Mouse (Mus musculus) gastrocnemius, postnatal 14 days (tissue): Measurements from ENCODE around the gene Trim2. TPM values are rescaled to one million over a fixed set of nuclear protein-coding genes. Genes with fewer than 3 reads are reported as not detected.

Source experiments
- DNase-seq: peaks from one replicate; pipeline ENCODE4 v3.0.0; 2021; ENCODE audit warnings: mixed read lengths
- intact Hi-C: fragments of 180-260 bp; cut with DNase I; formaldehyde crosslinking; loops from one replicate; pipeline ENCODE4 v1.15.1; 2025; ENCODE audit warnings: low total_unique reads
- total RNA-seq, 2 experiments: library from RNA; stranded (reverse); gene quantifications; 2 replicates each; pipeline ENCODE4 v1.2.3; 2021

Gene Trim2
- total RNA-seq, 2 experiments from 2014 or later, result 4.9 to 5.4 TPM

DNA sequence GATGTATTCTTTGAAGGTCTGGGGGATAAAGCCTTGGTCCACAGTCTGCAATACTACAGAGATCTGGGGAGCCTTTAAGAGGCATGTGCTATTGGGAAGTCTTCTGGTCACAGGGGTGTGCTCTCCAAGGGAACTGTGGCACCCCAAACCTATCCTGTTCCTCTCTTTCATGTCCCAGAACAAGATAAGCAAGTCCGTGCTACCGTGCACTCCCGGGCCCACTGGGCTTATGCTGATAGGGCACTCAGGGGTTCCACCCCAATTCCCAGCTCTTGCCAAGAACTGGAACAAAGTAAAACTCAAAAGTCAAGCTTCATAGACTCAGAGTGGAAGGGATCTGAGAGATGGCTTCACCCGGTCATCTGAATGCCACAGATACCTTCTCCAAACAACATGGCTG, 72.1 kb downstream of the Trim2 start:
- intact Hi-C loops, result no loop called here
- no peak for DNase-seq

DNA sequence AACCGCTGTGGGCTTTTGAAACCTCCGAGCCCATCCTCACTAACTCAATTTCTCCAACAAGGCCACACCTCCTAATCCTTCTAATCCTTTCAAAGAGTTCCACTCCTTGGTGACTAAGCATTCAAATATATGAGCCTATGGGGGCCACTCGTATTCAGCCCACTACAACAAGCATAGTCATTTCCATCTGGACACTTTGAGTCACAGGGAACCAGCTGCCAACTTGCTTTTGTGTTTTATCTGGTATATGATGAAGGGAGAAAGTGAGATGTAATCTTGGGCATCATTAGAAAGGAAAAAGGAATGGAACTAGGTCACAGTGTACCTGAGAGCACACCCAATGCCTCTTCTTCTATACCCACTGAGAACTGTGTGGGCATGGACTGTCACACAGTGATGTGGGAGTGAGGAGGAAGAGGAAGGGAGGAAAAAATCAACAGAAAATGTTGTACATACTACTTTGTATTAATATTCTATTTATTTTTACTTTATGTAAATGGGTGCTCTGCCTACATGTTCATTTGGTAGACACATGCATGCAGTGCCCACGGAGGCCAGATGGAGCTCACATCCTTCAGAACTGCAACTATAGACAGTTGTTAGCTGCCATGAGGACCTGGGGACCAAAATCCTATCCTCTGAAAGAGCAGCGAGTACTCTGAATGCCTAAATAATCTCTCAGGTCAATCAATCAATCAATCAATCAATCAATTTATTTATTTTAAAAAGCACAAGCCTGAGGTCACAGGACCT, 72.8 kb downstream of the Trim2 start:
- DNase-seq, result no peak
- intact Hi-C loops, result no loop called here

DNA sequence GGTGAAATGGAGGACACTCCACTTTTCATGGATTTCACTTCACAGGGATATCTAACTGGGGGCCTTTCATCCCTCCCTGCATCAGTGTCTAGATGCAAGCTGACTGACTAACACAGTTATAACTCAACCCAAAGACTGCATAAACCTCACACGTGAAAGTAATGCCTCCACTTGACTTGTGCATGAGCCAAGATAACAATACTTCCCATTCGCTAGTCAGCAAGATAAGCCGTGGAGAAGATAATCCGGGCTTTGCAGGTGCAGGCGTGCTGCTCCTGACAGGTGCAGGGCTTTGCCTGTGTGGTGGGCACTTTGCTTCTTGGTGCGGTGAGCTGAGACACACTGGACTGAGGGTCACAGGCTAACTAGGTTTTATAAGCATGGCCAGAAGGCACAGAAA, 74.4 kb downstream of the Trim2 start:
- intact Hi-C loops, result no loop called here
- DNase-seq, result no peak

DNA sequence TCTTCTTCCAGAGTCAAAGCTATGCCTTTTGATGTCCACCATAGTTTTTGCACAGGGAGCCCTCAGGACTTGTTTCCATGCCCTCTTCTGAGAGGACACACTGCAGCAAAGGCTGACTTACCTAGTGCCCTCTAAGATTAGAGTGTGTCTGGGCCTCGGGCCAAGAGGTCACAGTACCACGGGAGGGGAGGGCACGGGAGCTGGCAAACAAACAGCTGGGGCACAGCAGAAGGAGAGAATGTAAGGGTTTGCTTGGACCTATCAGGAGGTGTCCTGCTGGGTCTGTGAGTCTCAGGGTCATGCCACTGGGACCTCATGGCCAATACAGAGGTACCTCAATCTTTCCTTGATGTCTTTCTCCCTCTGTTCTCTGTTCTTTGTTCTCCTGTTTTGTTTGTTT, 75.7 kb downstream of the Trim2 start:
- DNase-seq, result no peak
- intact Hi-C loops, result no loop called here

DNA sequence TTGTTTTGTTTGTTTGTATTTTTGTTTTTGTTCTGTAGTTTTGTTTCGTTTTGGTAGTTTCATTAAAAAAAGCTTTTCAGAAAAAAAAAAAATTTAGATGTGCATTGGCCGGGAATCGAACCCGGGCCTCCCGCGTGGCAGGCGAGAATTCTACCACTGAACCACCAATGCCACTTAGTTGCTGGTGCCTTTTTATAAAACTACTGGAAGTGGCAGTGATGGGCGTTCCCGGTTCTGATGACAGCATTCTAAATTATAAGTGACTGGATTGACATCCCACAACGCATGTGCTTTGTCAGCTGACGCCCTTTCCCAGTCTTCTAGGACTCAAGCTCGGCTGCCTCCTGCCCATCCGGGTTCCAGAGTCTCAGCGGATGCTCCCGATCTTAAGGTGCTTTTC, 77.8 kb downstream of the Trim2 start:
- intact Hi-C loops, result no loop called here
- DNase-seq, result peak; percentile 44

DNA sequence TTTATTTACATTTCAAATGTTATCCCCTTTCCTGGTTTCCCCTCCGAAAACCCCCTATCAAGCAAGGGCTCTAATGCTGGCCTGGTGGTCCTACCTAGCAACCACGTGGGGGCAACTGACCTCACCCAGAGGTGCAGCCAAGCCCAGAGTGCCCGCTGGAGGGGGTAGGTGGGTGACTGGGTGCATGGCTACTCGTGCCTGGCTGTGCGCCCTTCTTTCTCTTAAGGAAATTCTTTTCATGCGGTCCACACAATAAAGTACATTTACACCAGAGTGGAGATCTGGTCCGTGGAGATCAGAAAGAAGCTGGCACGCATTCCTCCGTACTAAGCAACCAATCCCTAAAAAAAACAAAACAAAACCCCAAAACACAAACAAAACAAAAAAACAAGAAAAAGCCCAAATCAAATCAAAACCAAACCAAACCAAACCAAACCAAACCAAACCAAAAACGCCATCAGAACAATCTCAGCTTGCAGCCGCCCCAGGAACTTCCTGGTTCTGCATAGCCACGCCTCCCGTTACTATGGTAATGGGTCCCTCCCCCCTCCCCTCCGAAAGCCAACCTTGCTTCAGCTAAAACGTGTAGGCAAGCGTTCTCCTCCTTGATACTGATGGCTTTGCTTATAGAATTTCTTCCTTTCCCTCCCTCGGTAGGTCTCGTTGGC, 78.3 kb downstream of the Trim2 start:
- peak; percentile 59 for DNase-seq
- intact Hi-C loops, result no loop called here

DNA sequence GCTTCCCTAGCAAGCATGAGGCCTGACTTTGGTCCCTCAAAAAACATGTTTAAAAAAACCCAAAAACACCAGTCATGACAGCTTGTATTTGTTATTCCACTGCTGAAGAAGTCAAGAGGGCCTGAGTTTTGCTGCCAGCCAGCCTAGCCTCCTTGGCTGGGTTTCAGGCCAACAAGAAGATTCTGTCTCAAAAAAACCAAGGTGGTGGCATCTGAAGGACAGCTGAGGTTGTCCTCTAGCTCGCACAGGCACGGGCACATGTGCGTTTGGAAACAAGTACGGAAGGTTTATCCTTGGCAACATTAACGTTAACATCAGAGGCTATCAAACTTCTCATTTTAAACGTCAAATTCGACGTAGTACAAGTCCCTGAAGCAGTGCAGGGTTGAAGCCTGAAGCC, 79.0 kb downstream of the Trim2 start:
- intact Hi-C loops, result no loop called here
- DNase-seq, result no peak

DNA sequence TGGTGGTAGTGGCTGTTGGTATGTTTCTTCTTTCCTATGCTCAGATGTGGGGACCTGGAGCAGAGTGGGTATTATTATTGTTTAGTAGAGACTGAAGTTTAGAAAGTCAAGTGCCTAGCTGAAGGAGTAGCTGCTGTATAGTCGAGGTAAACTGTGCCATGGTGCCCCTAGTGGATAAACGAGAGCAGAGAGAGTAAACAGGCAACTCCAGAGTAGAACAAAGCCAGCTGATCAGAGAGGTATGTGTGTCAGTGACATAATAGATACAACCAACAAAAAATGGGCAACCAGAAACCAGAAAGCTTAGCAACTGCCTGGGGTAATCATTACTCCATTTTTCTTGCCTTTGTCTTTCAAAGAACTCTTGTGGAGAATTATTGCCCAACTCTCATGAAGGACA, 81.7 kb downstream of the Trim2 start:
- DNase-seq, result no peak
- intact Hi-C loops, result no loop called here

DNA sequence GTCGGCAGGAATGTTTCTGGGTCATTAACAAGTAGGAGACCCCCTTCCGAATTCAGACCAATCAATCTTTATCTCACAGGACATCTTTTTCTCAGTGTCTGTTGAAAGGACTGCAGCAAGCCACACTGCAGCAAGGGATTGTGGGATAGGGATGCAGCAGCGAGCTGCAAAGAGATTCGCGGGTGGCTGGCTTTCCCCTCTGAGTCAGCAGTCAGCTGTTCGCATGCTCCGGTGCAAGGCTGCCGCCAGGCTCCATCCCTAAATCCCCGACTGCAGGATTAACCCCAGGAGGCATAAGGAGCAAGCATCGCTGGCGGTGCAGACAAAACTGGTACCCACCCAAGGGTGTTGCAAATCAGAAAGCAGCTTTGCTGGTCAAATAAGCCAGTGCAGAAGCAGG, 85.9 kb downstream of the Trim2 start:
- intact Hi-C loops, result no loop called here
- peak; percentile 67 for DNase-seq

DNA sequence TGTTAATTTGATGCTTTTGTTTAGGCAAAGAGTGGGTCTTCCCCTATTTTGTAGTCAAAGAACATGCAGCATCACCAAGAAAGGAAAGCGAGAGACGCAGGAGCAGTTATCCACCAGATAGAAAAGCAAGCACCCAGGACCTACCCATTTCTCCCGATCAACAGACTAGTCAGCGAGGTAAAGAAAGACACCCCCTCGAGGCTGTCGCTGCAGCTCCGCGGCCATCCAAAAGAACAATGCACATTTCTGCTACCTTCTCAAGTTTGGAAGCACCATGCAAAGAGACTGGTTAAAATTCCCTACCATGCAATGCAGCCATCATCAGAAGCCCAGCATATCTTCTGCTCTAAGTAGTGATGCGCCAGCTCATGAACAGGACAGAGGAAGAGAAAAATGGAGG, 86.4 kb downstream of the Trim2 start:
- no peak for DNase-seq
- intact Hi-C loops, result no loop called here

DNA sequence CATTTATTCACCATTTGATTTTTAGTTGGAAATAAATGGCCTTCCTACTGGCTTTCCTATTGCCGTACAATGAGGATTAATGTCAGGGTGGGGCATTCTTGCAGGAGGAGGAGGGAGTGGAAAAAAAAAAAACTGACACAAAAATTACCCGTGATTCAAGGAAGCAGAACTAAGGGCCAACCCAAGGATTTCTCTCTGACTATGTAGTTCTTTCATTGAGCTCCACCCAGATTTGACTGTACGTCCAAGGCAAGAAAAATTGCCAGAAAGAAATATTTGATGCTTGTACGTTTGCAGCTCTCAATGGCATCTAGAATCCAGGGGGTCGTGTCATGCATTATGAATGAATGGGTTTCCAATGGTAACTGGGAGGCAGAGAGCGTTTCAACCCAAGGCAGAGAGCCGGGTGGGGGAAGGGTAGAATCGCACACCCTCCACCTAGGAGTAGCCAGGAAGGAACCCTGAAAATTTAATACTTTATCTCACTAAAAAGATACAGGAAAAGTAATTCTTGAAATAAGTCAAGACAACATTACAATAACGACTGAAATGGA, 86.9 kb downstream of the Trim2 start:
- intact Hi-C loops, result no loop called here
- DNase-seq, result no peak

DNA sequence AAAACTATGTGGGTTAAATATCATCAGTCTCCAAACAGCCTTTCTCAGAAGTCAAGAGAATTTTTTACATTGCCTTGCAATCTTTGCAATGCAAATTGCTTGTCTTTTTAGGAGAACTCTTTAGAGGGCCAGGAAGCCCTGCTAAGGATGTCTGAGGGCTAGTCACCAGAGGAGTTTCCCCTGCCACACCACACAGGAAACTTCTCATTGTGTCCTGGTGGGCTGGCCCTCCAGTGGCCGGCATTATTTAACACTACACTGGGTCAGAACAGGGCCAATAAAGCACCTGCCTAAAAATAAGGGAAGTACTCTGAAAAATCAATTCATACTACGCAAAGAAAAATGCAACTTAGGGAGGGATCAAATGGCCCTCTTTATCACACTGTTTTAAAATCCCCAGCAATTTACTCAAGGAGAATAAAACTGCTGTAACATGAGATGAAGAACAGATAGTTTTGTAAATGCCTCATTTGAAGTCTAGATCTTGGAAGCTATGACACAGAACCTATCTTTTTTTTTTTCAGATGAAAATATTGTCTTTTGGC, 87.4 kb downstream of the Trim2 start:
- intact Hi-C loops, result no loop called here
- DNase-seq, result no peak

DNA sequence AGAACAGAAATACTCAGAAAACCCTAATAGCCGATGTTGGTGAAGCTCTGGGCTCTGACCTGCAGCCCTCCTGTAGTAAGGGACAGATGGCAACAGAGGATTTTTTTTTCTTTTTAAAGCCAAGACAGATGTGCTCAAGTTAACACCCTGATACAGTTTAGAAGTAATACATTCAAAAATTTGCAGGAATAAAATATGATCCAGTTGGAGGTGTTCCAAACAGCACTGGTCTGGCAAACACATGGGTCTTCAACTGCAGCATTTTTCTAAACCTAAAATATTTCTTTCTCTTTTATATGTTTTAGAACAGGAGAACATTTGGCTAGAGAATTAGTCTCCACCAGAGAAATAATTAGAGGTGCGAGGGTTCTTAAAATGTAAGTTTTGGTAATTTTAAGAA, 88.2 kb downstream of the Trim2 start:
- DNase-seq, result no peak
- intact Hi-C loops, result no loop called here

DNA sequence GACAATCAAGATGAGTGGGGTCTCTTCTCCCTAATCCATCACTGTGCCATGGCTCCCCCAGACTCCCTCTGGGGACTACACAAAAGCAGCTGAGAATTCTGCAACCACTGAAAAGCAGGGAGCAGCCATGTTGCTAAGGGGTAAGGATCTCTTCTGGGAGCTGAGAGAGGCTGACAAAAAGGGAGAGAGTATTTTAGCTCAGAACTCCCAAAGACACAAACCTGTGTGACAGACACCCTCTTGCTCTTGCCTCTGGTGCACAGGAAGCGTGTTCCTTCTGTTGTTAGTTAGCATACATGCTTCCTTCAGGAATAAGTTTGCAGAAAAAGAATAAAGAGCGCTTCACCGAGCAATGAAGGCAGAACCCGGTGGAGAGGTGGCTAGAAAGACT, 88.7 kb downstream of the Trim2 start:
- intact Hi-C loops, result no loop called here
- DNase-seq, result no peak

DNA sequence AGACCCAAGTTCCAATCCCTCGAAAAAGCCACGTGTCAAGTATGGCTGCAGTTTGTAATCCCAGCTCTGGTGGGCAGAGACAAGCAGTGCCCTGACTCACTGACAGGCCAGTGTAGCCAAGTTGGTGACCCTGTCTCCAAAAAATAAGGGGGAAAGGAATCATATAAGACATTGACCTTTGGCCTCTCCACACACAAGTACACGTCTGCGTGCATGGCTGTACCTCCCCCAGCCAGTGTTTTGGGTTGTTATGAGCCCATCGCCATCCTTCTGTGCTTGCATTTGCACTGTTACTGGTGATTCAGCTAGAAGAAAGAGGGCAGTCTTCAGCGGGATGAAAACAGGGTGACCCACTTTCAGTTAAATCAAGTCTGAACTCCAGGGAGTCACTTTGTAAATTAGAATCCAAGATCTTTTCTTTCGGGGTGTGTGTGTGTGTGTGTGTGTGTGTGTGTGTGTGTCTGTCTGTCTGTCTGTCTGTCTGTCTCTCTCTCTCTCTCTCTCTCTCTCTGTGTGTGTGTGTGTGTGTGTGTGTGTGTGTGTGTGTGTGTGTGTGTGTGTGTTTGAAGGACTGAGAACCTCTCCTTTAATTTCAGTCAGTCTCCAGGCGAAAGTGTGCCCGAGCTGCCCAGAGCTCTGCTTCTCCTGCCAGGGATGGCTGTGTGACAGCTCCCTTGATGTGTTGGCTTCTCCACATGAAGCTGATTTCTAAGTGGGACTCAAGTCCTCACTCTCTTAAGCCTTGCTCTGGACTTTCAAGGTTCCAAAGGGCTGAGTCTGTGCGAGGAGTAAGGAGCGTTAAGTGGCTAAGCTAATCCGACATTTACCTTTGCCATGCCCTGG, 89.3 kb downstream of the Trim2 start:
- DNase-seq, result no peak
- intact Hi-C loops, result no loop called here

DNA sequence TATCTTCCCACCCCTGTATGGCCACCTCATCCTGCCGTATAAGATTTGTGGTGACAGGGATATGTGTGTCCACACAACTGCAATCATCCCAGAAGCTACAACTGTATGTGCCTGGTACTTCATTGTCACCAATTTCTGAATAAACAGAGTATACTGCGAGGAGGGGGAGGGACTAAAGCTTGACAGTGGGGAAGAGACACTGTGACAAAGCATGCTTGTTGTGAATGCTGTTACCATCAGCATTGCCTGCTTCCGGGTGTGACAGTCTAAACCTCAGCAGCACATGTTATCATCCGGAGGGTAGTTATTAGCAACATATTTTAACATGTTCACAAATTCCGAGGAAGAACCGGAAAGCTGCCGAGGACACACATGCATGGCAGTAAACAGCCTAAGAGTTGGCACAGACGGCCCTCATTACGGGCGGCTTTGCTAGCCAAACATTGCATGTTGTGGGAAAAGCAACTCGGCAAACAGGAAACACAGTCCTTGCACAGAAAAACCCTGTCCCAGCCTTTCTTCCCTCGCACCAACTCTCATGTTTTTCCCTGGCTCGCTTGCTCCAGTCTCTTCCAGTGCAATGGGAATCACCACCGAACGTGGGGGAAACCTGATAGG, 90.8 kb downstream of the Trim2 start:
- intact Hi-C loops, result no loop called here
- no peak for DNase-seq

DNA sequence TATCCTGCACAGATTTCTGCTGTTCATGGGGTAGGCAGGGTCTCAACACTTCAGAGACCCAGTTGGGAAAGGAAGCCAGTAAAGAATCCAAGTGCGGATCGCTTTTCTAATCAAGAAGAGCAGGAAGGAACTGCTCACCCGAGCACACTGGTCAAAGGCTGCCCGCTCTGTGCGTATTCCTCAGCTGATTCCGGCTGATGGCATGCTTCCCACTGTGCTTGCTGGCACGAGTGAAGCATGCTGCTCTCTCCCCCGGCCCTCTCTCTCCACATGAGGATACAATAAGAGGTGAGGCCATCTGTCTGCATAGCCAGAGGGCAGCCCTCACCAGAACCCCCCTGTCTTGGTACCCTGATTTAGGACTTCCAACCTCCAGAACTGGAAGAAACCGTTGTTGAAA, 91.4 kb downstream of the Trim2 start:
- peak; percentile 39 for DNase-seq
- intact Hi-C loops, result no loop called here

DNA sequence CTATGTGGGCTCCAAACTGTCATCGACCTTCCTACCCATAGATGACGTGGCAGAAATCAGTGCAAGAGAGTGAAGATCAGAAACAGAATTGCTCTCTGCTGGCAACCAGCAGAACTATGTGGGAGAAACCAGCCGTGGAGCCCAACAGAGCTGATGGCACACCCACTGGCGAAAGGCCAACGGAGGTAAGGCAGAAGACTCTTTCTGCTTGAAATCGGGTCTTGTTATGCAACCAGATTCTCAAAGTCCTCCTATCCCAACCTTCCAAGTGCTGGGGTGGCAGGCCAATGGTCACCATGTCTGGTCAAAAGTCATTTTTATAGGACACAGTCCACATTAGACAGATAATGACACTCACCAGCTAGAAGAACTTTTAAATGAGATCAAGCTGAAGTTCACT, 92.2 kb downstream of the Trim2 start:
- intact Hi-C loops, result no loop called here
- DNase-seq, result no peak

DNA sequence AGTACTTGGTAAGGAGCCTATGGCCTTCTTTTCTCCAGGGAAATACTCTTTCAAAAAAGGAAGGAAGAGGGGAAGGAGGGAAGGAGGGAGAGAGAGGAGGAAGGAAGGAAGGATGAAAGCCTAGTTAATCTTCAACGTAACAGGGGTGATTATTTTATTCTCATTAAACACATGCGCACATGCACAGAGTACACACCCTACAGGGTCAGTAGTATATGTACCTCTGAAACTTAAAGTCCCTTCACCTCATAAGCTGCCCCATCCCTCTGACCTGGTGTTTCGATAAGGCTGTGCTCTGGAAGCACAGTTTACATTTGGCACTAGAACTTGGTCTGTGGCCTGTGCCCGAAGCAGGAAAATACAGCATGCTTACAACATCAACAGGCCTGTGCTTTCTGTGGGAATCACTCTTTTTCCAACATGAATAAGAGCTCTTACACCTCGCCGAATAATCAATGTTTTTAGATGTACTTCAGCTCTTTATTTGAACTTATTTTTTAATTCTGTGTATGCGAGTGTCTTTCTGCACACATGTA, 95.3 kb downstream of the Trim2 start:
- intact Hi-C loops, result no loop called here
- no peak for DNase-seq
